Mouse (Mus musculus) midbrain, postnatal 0 days (tissue): ENCODE results near the gene Slc24a3. TPM values are rescaled to one million over a fixed set of nuclear protein-coding genes. Genes with fewer than 3 reads are reported as not detected.

ENCODE experiments used
- ATAC-seq: fragments of 200-750 bp; cut with Nextera tagmentation; 2 replicates; pipeline ENCODE4 v1.8.0; 2017; ENCODE audit warnings: moderate number of reproducible peaks, mild to moderate bottlenecking, moderate TSS enrichment, moderate library complexity; ENCODE audit not compliant: low FRiP score
- DNase-seq: peaks from one replicate; pipeline ENCODE4 v3.0.0-alpha.2; 2015; ENCODE audit warnings: low spot score
- H3K27ac ChIP-seq: fragments of 300-500 bp; sonication (generic); 2 replicates; pipeline ENCODE4 v1.5.1; 2014; ENCODE audit warnings: low read depth, mild to moderate bottlenecking, low read length, mixed read lengths
- H3K27me3 ChIP-seq: fragments of 300-500 bp; sonication (generic); 2 replicates; pipeline ENCODE4 v1.6.1; 2014; ENCODE audit warnings: low read length, control low read depth, mixed read lengths; ENCODE audit not compliant: insufficient read depth
- H3K36me3 ChIP-seq: fragments of 300-500 bp; sonication (generic); 2 replicates; pipeline ENCODE4 v1.6.1; 2014; ENCODE audit warnings: low read length, control low read depth, mixed read lengths; ENCODE audit not compliant: insufficient read depth
- H3K4me1 ChIP-seq: fragments of 300-500 bp; sonication (generic); 2 replicates; pipeline ENCODE4 v1.6.1; 2014; ENCODE audit warnings: mild to moderate bottlenecking, control low read depth, antibody characterized with exemption, low read length, mixed read lengths; ENCODE audit not compliant: insufficient read depth
- H3K4me2 ChIP-seq: fragments of 300-500 bp; sonication (generic); 2 replicates; pipeline ENCODE4 v1.6.1; 2014; ENCODE audit warnings: low read depth, mild to moderate bottlenecking, low read length, mixed read lengths; ENCODE audit not compliant: poor library complexity, severe bottlenecking
- H3K4me3 ChIP-seq: fragments of 300-500 bp; sonication (generic); 2 replicates; pipeline ENCODE4 v1.5.1; 2014; ENCODE audit warnings: low read depth, mild to moderate bottlenecking, low read length, moderate library complexity
- H3K9ac ChIP-seq: fragments of 300-500 bp; sonication (generic); replicated peaks from 2 replicates; pipeline ENCODE4 v1.6.1; 2014; ENCODE audit warnings: mild to moderate bottlenecking, low read length, moderate library complexity, mixed read lengths; ENCODE audit not compliant: poor library complexity, severe bottlenecking
- H3K9me3 ChIP-seq: fragments of 300-500 bp; sonication (generic); 2 replicates; pipeline ENCODE4 v1.6.1; 2016; ENCODE audit warnings: low read length, control low read depth
- CTCF ChIP-seq: IDR thresholded peaks from 2 replicates; pipeline ENCODE4 v1.5.1; 2016; ENCODE audit warnings: antibody characterized with exemption, mild to moderate bottlenecking
- WGBS: fragments of 180-500 bp; shearing (Covaris S2); extraction: QIAGEN DNeasy Blood & Tissue Kit; methylation state at CpG from one replicate; pipeline ENCODE4 v1.1.7; 2014; 5-methylcytosine and 5-hydroxymethylcytosine counted together
- polyA plus RNA-seq: library from polyadenylated mRNA; unstranded; fragments of >200 nt; fragmentation: Nextera tagmentation; extraction: Ambion mirVana; gene quantifications from 2 replicates; pipeline ENCODE4 v1.2.1, GENCODE M21; 2015
- total RNA-seq: library from RNA; depleted of rRNA; stranded (reverse); fragments of >200 nt; gene quantifications from 2 replicates; pipeline ENCODE4 v1.2.3, GENCODE M21; 2014

The Slc24a3 gene
- total and polyA plus RNA-seq, 2 experiments from 2014 or later, result 34.5 to 65.7 TPM

DNA sequence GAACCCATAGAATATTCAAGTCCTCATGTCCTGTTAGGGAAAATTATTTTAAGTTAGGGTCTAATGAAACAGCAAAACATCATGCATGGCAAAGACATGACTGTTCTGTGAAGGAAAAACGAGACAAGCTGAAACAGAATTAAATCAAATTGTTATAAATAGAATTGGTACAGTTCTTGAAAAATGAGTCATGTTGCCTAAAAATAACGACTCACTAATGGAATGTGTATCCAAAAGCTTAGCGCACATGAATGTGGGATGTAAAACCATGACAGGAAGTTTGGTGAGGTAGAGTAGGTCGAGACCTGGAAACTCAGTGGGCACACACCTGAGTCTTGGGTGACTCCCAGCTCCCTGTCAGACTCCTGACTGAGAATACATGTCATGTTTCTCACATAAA lies 502.6 kb downstream of the Slc24a3 start:
- ATAC-seq (no peak), DNase-seq (no peak)
- H3K4me1 ChIP-seq, result no peaks in the 10 kb centered on the region
- no peak overlapping the region for H3K4me3 ChIP-seq
- H3K27me3 ChIP-seq, result no peaks in the 10 kb centered on the region
- H3K36me3 ChIP-seq, result no peaks in the 10 kb centered on the region
- H3K27ac ChIP-seq, result no peak overlapping the region
- H3K4me2 ChIP-seq, result no peak overlapping the region
- H3K9ac ChIP-seq, result no peak overlapping the region
- TF ChIP-seq CTCF, result no peak
- no peaks in the 10 kb centered on the region for H3K9me3 ChIP-seq
- WGBS, result 91% methylated on average over 4 of the region's 4 CpGs

DNA sequence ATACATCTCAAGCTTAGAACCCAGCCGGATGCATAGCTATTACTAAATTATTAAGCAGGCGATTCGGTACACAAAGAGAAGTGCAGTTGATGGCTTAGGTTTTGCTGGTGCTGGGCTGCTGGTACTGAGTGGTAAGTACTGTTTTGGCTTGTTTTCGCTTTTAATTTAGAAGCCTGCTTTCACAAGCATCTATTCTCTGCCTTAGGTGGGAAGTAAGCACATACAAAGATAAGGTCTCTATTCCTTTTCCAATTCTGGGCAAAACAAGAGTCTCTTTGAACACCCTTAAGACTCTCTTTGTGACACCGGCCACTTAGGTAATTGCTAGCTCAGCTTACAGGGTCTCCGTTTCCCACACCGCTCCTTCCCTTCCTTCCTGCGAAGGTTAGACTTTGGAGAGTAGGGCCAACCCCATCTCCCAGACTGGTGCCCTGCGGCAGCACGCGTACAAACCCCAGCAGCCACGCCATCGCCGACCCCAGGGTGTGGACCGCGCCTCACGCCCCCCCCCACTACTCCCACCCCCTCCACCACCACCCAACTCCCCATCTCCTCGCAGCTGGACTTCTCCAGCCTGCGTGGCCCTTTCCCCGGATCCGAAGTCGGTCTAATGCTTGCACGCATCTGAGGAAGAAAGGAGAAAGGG lies 507.1 kb downstream of the Slc24a3 start:
- no peaks in the 10 kb centered on the region for H3K4me1 ChIP-seq
- no peaks in the 10 kb centered on the region for H3K27me3 ChIP-seq
- H3K4me3 ChIP-seq, result peak overlapping the region; percentile 71
- no peak for TF ChIP-seq CTCF
- ATAC-seq, result peak; percentile 32; the same call in 1 of the 2 replicates
- H3K36me3 ChIP-seq, result no peaks in the 10 kb centered on the region
- no peaks in the 10 kb centered on the region for H3K9me3 ChIP-seq
- peak overlapping the region; percentile 99 for H3K4me2 ChIP-seq
- no peak for DNase-seq
- 4% methylated on average over 21 of the region's 23 CpGs for WGBS
- H3K9ac ChIP-seq, result peak overlapping the region; percentile 63; the same call in 1 of the 2 replicates
- H3K27ac ChIP-seq, result no peak overlapping the region

DNA sequence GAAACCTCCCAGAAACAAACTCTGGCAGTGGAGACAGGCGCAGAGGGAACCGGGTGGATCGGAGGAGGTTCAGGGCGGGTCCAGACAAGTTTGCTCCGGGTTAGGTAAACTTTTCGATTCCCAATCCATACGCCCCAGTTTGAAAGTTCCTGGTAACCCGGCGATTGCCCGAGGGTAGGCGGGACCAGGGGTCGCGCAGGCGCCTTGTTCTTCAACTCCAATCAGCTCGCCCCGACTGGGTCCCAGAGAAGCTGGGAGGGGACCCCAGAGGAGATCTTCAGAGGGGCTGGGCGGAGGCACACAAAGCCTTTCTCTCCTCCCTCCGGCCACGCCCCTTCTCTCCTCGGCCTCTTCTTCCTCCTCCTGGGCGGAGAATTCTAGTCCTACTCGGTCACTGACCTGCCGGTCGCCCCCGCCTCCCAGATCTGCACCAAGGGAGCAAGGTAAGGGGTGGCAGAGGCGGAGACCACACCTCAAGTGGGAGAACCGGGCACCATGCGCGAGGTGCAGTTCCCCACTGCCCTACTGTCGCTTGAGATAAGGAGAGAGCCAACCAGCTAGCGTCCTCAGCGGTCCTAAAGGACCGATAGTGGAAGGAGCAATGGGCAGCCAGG lies 507.7 kb downstream of the Slc24a3 start, which contains the start of gene Rin2:
TSS of gene Rin2 (plus strand) at position 74 of the 614 bp plus-strand sequence.
- DNase-seq (peak; percentile 64), ATAC-seq (peak; percentile 43)
- H3K9me3 ChIP-seq, result no peaks in the 10 kb centered on the region
- no peak for TF ChIP-seq CTCF
- peak within 1 kb of the TSS; percentile 63 for H3K9ac ChIP-seq
- peak within 1 kb of the TSS; percentile 99 for H3K4me2 ChIP-seq
- no peaks in the 10 kb centered on the region for H3K27me3 ChIP-seq
- peak within 1 kb of the TSS; percentile 43; the same call in 1 of the 2 replicates for H3K27ac ChIP-seq
- H3K4me1 ChIP-seq, result no peaks in the 10 kb centered on the region
- no peaks in the 10 kb centered on the region for H3K36me3 ChIP-seq
- under 1% methylated on average over 31 of the region's 33 CpGs for whole genome bisulfite sequencing
- H3K4me3 ChIP-seq, result peak within 1 kb of the TSS; percentile 71

DNA sequence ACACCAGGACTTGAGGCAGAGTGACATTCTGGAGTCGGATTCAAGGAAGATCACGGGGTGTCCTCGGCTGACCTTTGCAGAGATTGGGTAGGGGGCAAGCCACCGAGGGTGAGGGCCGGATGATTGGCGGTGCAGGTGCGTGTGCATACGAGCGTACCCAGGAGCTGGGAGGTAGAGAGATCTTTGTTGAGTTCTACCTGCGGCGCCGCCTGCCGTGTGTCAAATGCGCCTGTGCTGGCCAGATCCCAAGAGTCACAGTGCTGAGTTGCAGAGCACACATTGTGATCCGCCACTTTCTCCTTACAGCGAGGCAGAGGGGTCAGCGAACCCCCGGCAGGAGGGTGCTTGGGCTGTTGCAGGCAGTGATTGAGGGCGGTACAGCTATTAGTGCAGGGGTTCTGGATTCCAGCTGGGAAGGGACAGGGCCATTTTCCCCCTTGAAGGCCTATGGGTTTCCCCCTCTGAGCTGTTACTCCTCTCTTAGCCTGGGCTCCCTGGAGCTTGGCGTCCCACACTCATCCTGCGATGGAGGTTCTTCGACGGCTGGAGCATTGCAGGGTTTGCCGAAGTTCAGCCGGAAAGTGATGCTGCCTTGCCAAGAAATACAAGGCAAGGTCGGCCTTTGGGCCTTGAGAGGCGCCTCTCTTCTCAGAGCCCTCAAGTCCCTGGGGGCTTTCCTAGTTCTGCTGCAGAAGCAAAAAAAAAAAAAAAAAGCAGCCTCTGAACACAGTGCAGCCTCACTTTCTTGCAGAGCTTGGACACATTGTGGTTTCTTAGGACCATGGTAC lies 508.4 kb downstream of the Slc24a3 start:
- H3K9ac ChIP-seq, result peak overlapping the region; percentile 63
- ATAC-seq, result peak; percentile 58
- peak overlapping the region; percentile 71 for H3K4me3 ChIP-seq
- no peaks in the 10 kb centered on the region for H3K9me3 ChIP-seq
- H3K27me3 ChIP-seq, result no peaks in the 10 kb centered on the region
- H3K27ac ChIP-seq, result peak overlapping the region; percentile 43; the same call in 1 of the 2 replicates
- no peaks in the 10 kb centered on the region for H3K4me1 ChIP-seq
- no peaks in the 10 kb centered on the region for H3K36me3 ChIP-seq
- 7% methylated on average over 27 of the region's 27 CpGs for WGBS
- DNase-seq, result peak; percentile 60
- TF ChIP-seq CTCF, result peak; percentile 43
- peak overlapping the region; percentile 99 for H3K4me2 ChIP-seq

DNA sequence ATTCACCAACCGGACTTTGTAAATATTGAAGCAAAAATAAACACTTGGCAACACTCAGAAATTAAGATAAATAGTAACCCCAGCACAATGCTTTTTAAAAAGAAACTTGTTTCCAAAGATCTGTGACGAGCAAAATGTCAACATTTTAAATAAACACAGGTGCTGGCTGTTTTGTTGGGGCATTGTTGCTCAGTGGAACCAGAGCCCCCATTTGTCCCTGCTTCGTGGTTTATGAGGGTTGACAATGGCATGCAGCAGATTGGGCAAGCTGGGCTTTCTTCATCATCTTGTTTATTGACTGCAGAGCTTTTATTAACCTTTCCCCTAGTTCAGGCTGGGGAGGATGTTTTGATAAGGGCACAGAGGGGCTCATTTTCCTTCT lies 509.0 kb downstream of the Slc24a3 start:
- no peak overlapping the region for H3K9ac ChIP-seq
- no peak for TF ChIP-seq CTCF
- ATAC-seq (no peak), DNase-seq (no peak)
- H3K27ac ChIP-seq, result no peak overlapping the region
- no peak overlapping the region for H3K4me3 ChIP-seq
- WGBS, result 70% methylated on average over 3 of the region's 3 CpGs
- no peaks in the 10 kb centered on the region for H3K27me3 ChIP-seq
- H3K36me3 ChIP-seq, result no peaks in the 10 kb centered on the region
- H3K4me2 ChIP-seq, result no peak overlapping the region
- no peaks in the 10 kb centered on the region for H3K4me1 ChIP-seq
- H3K9me3 ChIP-seq, result no peaks in the 10 kb centered on the region
